Comparison of ENCODE assay signal across 8 mouse cellular contexts in the genomic region with DNA sequence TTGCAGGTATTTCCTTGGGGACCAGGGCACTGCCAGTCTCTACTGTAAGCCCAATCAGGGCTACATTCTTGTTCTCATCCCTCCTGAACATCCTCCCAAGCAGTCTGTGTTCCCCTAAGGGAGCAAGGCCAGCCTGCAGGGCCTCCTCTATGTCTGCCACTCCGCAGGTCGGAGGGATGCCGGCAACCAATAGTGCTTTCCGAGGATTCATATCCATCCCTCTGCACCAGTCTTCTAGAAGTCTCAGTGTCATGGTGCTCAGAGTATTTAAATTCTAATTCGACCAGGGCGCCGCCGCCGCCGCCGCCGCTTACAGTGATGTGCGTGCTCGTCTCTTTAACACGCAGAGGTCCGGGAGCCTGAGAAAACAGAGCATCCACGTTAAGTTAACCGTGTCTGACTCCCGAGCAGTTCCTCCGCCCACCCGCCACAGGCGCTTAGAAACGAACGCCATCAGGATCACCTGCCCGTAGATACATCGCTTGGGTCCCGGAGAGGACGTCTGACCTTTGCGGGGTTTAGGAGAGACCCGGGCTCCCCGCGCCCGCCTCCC. TPM values are rescaled to one million over a fixed set of nuclear protein-coding genes. Genes with fewer than 3 reads are reported as not detected.
DNase-seq lines count a peak whose midpoint lies in the region; ATAC-seq and TF ChIP-seq lines count a peak whose summit lies in the region.

No protein-coding gene starts in this region.

- H3K27me3 ChIP-seq in kidney, embryonic 14.5 days (ENCODE audit: control insufficient read depth, insufficient read depth, low read length) = no peaks in the 10 kb centered on the region
- no peaks in the 10 kb centered on the region for H3K27me3 ChIP-seq in forebrain, postnatal 0 days (ENCODE audit: insufficient read depth, low read length)

- H3K36me3 ChIP-seq in kidney, embryonic 14.5 days (ENCODE audit: control insufficient read depth, insufficient read depth, low read length) = peaks cover 10% of the 10 kb centered on the region; the same call in 1 of the 2 replicates
- peaks cover 7% of the 10 kb centered on the region; the same call in 1 of the 2 replicates for H3K36me3 ChIP-seq in forebrain, postnatal 0 days (ENCODE audit: insufficient read depth)

- no peaks in the 10 kb centered on the region for H3K9me3 ChIP-seq in kidney, embryonic 14.5 days (ENCODE audit: control insufficient read depth, low read length)
- no peaks in the 10 kb centered on the region for H3K9me3 ChIP-seq in forebrain, postnatal 0 days (ENCODE audit: low read length)

- peak overlapping the region; percentile 85 for H3K4me2 ChIP-seq in kidney, embryonic 14.5 days (replicated peaks; ENCODE audit: low read depth, low read length)
- peak overlapping the region; percentile 85 for H3K4me2 ChIP-seq in forebrain, postnatal 0 days (ENCODE audit: low read depth)

- peak overlapping the region; percentile 72 for H3K4me3 ChIP-seq in kidney, embryonic 14.5 days (ENCODE audit: low read length)
- peak overlapping the region; percentile 85 for H3K4me3 ChIP-seq in bone marrow, adult 2 months (replicated peaks; ENCODE audit: control insufficient read depth, low read depth, low read length)
- peak overlapping the region; percentile 81 for H3K4me3 ChIP-seq in forebrain, postnatal 0 days (ENCODE audit: low read depth, low read length)

- ATAC-seq in kidney, embryonic 14.5 days (ENCODE audit: low FRiP score, low TSS enrichment) = peak; percentile 36; the same call in 1 of the 2 replicates
- ATAC-seq in forebrain, postnatal 0 days = peak; percentile 76
- peak; percentile 18 for ATAC-seq in megakaryocyte progenitor cell, adult 5-6 weeks (replicated peaks; ENCODE audit: poor library complexity)

- H3K27ac ChIP-seq in kidney, embryonic 14.5 days (ENCODE audit: low read depth, low read length) = peak overlapping the region; percentile 79
- H3K27ac ChIP-seq in bone marrow, adult 2 months (ENCODE audit: control insufficient read depth, insufficient read depth, low read depth, low read length, poor library complexity) = peak overlapping the region; percentile 98
- peak overlapping the region; percentile 94 for H3K27ac ChIP-seq in forebrain, postnatal 0 days (ENCODE audit: low read depth, low read length)

- TF ChIP-seq CTCF in bone marrow, adult 2 months (IDR thresholded peaks at IDR 0.05; ENCODE audit: control insufficient read depth, insufficient read depth, low read length) = no peak
- TF ChIP-seq CTCF in forebrain, postnatal 0 days (IDR thresholded peaks at IDR 0.05; ENCODE audit: low read depth) = no peak

- no peak for DNase-seq in kidney, postnatal 25 days
- no peak for DNase-seq in forebrain, postnatal 0 days
- no peak for DNase-seq in embryo, embryonic 11 days
- no peak for DNase-seq in cerebellum, adult 8-10 months
- no peak for DNase-seq in lung, postnatal 36 days

- no peak for TF ChIP-seq POLR2A in bone marrow, adult 2 months (IDR thresholded peaks at IDR 0.05; ENCODE audit: borderline replicate concordance, control insufficient read depth, low read depth, low read length)

- under 1% methylated on average over 33 of the region's 33 CpGs for WGBS in kidney, embryonic 14.5 days
- 1% methylated on average over 33 of the region's 33 CpGs for WGBS in bone marrow, adult 2 months
- WGBS in forebrain, postnatal 0 days = 2% methylated on average over 33 of the region's 33 CpGs

- H3K4me1 ChIP-seq in kidney, embryonic 14.5 days (ENCODE audit: control insufficient read depth, insufficient read depth, low read length) = peaks cover 9% of the 10 kb centered on the region; the same call in 1 of the 2 replicates
- H3K4me1 ChIP-seq in bone marrow, adult 2 months (ENCODE audit: control insufficient read depth, insufficient read depth, low read length) = peaks cover 2% of the 10 kb centered on the region; the same call in 1 of the 2 replicates
- peaks cover 19% of the 10 kb centered on the region for H3K4me1 ChIP-seq in forebrain, postnatal 0 days (ENCODE audit: insufficient read depth)

- peak overlapping the region; percentile 85 for H3K9ac ChIP-seq in kidney, embryonic 14.5 days (ENCODE audit: low read depth, low read length)
- H3K9ac ChIP-seq in forebrain, postnatal 0 days = peak overlapping the region; percentile 82

RNA-seq across cellular contexts. Expression of gene Moap1, which starts 0.3 kb away (rescaled TPM):
- 21.1 and 25.9 TPM in 2 replicates for polyA plus RNA-seq in kidney, embryonic 14.5 days (2014; fragmentation: Nextera tagmentation; extraction: Ambion mirVana)
- polyA plus RNA-seq in bone marrow, adult 2 months (2011; ENCODE audit: insufficient read depth, insufficient read length, low replicate concordance, missing spikeins) = not detected in 2 replicates
- 35.0 and 47.2 TPM in 2 replicates for total RNA-seq in forebrain, postnatal 0 days (2014; rRNA removed)
- polyA plus RNA-seq in forebrain, postnatal 0 days (2015; fragmentation: Nextera tagmentation; extraction: Ambion mirVana) = 53.4 and 61.4 TPM in 2 replicates
- total RNA-seq in megakaryocyte progenitor cell, adult 5-6 weeks (2015) = 8.0 and 13.3 TPM in 2 replicates
- total RNA-seq in megakaryocyte progenitor cell, adult 5-6 weeks (2017) = 2.7 and 10.3 TPM in 2 replicates

RNA-seq across cellular contexts. Expression of gene Tmem251, which starts 0.5 kb away (rescaled TPM):
- 11.9 and 12.1 TPM in 2 replicates for polyA plus RNA-seq in kidney, embryonic 14.5 days (2014; fragmentation: Nextera tagmentation; extraction: Ambion mirVana)
- 3.5 and 7.1 TPM in 2 replicates for polyA plus RNA-seq in bone marrow, adult 2 months (2011; ENCODE audit: insufficient read depth, insufficient read length, low replicate concordance, missing spikeins)
- 5.7 and 6.0 TPM in 2 replicates for total RNA-seq in forebrain, postnatal 0 days (2014; rRNA removed)
- 12.9 and 13.1 TPM in 2 replicates for polyA plus RNA-seq in forebrain, postnatal 0 days (2015; fragmentation: Nextera tagmentation; extraction: Ambion mirVana)
- 8.0 and 10.6 TPM in 2 replicates for total RNA-seq in megakaryocyte progenitor cell, adult 5-6 weeks (2015)
- 8.3 and 8.8 TPM in 2 replicates for total RNA-seq in megakaryocyte progenitor cell, adult 5-6 weeks (2017)

RNA-seq across cellular contexts. Expression of gene Gm28051, which starts 14.5 kb away (rescaled TPM):
- not detected in 2 replicates for polyA plus RNA-seq in kidney, embryonic 14.5 days (2014; fragmentation: Nextera tagmentation; extraction: Ambion mirVana)
- not detected in 2 replicates for polyA plus RNA-seq in bone marrow, adult 2 months (2011; ENCODE audit: insufficient read depth, insufficient read length, low replicate concordance, missing spikeins)
- total RNA-seq in forebrain, postnatal 0 days (2014; rRNA removed) = not detected in 2 replicates
- not detected in 2 replicates for polyA plus RNA-seq in forebrain, postnatal 0 days (2015; fragmentation: Nextera tagmentation; extraction: Ambion mirVana)
- total RNA-seq in megakaryocyte progenitor cell, adult 5-6 weeks (2015) = not detected in 2 replicates
- total RNA-seq in megakaryocyte progenitor cell, adult 5-6 weeks (2017) = not detected in 2 replicates

RNA-seq across cellular contexts. Expression of gene Gon7, which starts 14.5 kb away (rescaled TPM):
- polyA plus RNA-seq in kidney, embryonic 14.5 days (2014; fragmentation: Nextera tagmentation; extraction: Ambion mirVana) = 34.7 and 38.1 TPM in 2 replicates
- polyA plus RNA-seq in bone marrow, adult 2 months (2011; ENCODE audit: insufficient read depth, insufficient read length, low replicate concordance, missing spikeins) = 7.2 and 11.1 TPM in 2 replicates
- total RNA-seq in forebrain, postnatal 0 days (2014; rRNA removed) = 27.1 and 27.7 TPM in 2 replicates
- 36.1 and 41.7 TPM in 2 replicates for polyA plus RNA-seq in forebrain, postnatal 0 days (2015; fragmentation: Nextera tagmentation; extraction: Ambion mirVana)
- total RNA-seq in megakaryocyte progenitor cell, adult 5-6 weeks (2015) = 19.6 and 19.7 TPM in 2 replicates
- 17.5 and 18.0 TPM in 2 replicates for total RNA-seq in megakaryocyte progenitor cell, adult 5-6 weeks (2017)

RNA-seq across cellular contexts. Expression of gene Ubr7, which starts 14.7 kb away (rescaled TPM):
- polyA plus RNA-seq in kidney, embryonic 14.5 days (2014; fragmentation: Nextera tagmentation; extraction: Ambion mirVana) = 33.7 and 53.7 TPM in 2 replicates
- 10.9 and 14.4 TPM in 2 replicates for polyA plus RNA-seq in bone marrow, adult 2 months (2011; ENCODE audit: insufficient read depth, insufficient read length, low replicate concordance, missing spikeins)
- 53.9 and 59.1 TPM in 2 replicates for total RNA-seq in forebrain, postnatal 0 days (2014; rRNA removed)
- 25.6 and 26.1 TPM in 2 replicates for polyA plus RNA-seq in forebrain, postnatal 0 days (2015; fragmentation: Nextera tagmentation; extraction: Ambion mirVana)
- 29.3 and 32.4 TPM in 2 replicates for total RNA-seq in megakaryocyte progenitor cell, adult 5-6 weeks (2015)
- 47.7 and 55.2 TPM in 2 replicates for total RNA-seq in megakaryocyte progenitor cell, adult 5-6 weeks (2017)

Comparison
In these comparisons a context has a peak if more than half of its experiments do, and no peak if none do; other contexts are left out.
1. ATAC-seq: peak in every context shown above with its lines; median percentile 76 in forebrain, postnatal 0 days; 36 in kidney, embryonic 14.5 days; 18 in megakaryocyte progenitor cell, adult 5-6 weeks.
2. RNA of gene Moap1, which starts 0.3 kb away (polyA plus RNA-seq): 53.4 to 61.4 TPM in forebrain, postnatal 0 days and 21.1 to 25.9 TPM in kidney, embryonic 14.5 days; not detected in bone marrow, adult 2 months; every median in the first group is over 10 times any median in the second.
3. Peak in every context shown above with its lines, with median percentiles within 50 percentile points of each other: H3K27ac ChIP-seq and H3K4me3 ChIP-seq.